Mouse (Mus musculus) cerebellum, postnatal 10 days (tissue): ENCODE data around the gene Lrrc4c.

Source experiments
- DNase-seq, 2 experiments: peaks; one replicate each; pipeline ENCODE4 v3.0.0; 2021; ENCODE audit warnings: mixed read lengths in 2 of 2

Gene Lrrc4c

DNA sequence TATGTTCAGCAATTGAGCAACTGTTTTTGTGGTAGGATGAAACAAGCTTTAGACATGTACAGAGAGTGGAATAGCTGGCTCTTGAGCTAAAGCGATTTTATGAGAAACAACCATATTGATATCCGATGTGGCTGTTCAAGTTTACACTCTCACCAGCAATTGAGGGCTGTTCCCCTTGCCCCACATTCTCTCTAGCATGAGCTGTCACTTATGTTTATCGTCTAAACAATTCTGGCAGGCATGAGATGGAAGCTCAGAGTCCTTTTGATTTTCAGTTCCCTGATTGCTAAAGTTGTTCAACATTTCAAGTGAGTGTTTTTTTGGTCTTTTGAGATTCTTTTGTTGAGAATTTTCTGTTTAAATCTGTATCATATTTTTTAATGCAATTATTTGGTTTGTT, 976.2 kb downstream of the Lrrc4c start:
- DNase-seq, result no peak

GRCm38 (mm10) chr2:97299704-97300103, 981.7 kb downstream of the Lrrc4c start:
- DNase-seq, result peak; percentile 90 to 91

GRCm38 (mm10) chr2:97318008-97318407, 1000.0 kb downstream of the Lrrc4c start:
- DNase-seq, result no peak

DNA sequence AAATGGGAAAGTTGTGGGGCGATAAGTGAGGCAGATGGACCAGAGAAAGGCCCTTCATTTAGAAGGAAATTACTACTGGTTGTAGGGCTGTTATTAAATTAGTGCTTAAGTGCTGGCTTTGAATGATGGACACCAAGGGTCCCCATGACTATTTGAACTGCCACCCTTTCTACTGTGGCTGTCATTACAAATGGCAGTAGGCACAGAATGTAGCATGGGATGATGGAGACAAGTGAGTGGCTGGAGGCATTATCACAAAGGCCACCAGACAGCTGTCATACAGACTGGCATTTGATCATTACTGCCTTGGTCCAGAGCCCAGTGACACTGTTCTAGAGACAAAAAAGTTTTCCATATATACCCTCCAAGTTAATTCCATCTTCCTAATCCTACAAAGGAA, 1000.6 kb downstream of the Lrrc4c start:
- no peak for DNase-seq

GRCm38 (mm10) chr2:97332084-97332682, 1014.2 kb downstream of the Lrrc4c start:
- no peak for DNase-seq

- no peak for DNase-seq
These were observed 1021.7 kb downstream of the Lrrc4c start for GRCm38 (mm10) chr2:97339627-97340026.

GRCm38 (mm10) chr2:97361235-97361634, 1043.3 kb downstream of the Lrrc4c start:
- DNase-seq, result no peak

GRCm38 (mm10) chr2:97369978-97370377, 1052.0 kb downstream of the Lrrc4c start:
- DNase-seq, result no peak

GRCm38 (mm10) chr2:97391437-97391836, 1073.5 kb downstream of the Lrrc4c start:
- no peak for DNase-seq

DNA sequence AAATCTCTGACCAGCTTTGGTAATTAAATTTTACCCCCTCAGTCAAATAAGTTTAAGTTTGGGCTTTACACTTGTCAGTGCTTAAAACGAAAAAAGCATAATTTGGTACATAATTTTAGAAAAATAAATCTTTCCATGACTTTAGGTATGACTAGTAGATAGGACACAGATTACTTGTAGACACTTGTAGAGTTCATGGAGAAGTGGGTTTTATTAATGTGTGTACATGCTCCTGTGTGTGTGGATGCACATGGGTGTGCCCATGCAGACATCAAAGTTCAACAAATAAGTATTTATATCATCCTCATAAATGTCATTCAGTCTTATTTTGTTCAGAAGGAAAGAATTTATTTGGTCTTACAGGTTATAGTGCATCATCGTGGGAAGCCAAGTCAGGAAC, 1073.9 kb downstream of the Lrrc4c start:
- no peak for DNase-seq

DNA sequence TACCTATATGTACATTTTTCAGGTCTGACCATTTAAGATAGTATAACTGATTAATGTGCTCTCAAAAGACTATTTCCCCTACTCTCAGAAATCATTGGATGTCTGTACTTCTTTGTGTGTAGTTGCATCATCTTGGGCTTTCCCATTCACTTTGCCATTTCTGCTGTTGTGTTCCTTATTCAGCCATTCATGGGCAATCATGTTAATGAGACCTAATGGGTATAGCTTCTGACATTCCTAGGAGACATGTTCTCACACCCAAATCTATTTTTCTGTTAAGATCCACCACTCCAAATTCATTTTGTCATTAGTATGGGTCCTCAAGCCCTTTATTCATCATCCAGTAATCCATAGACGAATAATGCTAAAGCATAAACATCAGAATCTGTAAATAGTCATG, 1095.1 kb downstream of the Lrrc4c start:
- no peak for DNase-seq

DNA sequence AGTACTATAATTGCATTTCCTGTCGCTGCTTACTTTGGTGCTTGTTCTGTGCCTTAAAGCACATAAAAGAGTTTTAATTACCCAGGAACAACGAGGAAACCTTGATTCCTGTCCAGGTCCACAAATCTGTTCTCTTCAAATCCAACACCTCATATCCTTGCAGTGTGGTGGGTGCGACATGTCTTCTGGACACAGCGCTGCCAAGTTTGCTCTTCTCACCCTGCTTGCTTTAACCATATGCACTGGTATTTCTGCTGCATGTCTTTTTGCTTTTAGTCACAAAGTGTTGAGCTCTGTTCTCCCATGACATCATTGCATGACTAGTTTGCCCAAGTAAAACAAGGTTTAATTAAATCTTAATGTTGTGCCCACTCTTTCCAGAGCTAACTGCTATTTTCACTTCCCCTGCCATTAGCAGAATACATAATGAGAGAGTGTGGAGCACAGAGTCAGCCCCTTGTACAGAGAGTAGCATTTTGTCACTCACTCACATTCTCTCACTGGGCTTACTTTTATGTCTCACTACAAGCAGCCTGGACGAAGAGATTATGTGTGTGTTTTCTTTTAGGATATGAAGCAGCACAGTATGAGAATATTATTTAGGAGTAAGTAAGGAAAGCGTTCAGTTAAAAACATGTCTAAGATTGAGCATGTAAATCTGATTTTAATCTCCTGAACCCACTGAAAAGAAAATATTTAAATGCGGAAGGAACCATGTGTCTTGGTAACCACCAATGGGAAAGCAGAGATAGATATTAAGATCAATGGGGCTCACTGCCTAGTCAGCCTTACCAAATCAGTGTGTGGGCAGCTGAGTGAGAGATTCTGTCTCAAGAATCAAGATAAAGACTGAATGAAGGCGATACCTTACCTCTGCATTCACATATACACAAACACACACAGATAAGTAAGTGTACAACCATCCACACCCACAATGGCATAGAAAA, 1096.7 kb downstream of the Lrrc4c start:
- peak in 1 of 2 experiments; percentile 2 for DNase-seq

DNA sequence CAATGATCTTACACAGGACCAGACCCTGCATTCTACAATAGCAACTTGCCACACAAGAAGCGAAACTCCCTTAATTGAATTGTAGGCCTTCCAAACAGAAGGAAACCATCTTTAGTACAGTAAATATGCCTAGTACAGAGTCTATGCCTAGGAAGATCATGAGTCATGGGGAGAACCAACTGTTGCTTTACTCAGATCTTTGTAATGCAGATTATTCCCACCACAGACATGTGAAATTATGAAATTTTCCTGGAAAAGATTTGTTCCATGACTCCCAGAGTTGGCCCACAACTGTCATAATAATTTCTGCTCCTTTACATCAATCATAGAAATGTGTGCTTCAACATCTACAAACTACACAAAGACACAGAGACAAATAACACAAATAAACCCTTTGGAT, 1116.2 kb downstream of the Lrrc4c start:
- no peak for DNase-seq

- DNase-seq, result no peak
These were observed 1117.6 kb downstream of the Lrrc4c start for GRCm38 (mm10) chr2:97435616-97436015.

DNA sequence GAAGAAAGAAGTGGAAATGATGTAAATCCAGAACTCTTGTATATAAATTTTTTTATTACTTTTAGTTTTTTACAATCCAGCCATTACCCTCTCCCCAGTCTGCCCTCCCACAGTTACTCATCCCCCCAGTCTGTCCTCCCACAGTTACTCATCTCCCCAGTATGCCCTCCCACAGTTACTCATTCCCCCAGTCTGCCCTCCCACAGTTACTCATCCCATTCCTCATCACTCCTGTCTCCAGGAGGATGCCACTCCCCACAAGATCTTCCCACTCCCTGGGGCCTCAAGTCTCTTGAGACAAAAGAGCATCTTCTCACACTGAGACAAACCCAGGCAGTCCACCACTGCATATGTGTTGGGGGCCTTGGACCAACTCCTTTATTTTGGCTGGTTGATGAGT, 1119.8 kb downstream of the Lrrc4c start:
- no peak for DNase-seq

DNA sequence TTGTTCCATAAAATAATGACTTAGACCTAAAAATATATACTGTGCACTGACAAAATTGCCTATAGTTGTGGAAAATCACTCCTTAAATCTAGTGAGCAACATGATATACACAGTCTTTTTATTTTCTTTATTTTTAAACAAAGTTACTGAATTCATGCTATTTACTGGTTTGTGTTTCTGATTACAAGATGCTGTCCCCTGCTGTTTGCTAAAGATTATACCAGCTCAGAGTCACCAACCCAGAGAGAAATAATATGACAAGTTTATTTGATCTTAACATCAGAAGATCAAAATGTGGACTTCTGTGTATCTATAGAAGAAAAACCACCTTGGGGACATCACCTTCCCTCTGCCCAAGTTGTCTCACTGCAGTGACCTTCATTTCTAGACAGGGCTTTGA, 1145.6 kb downstream of the Lrrc4c start:
- no peak for DNase-seq

- peak; percentile 95 to 97 for DNase-seq
These were observed 1148.3 kb downstream of the Lrrc4c start for GRCm38 (mm10) chr2:97466243-97466793.

DNA sequence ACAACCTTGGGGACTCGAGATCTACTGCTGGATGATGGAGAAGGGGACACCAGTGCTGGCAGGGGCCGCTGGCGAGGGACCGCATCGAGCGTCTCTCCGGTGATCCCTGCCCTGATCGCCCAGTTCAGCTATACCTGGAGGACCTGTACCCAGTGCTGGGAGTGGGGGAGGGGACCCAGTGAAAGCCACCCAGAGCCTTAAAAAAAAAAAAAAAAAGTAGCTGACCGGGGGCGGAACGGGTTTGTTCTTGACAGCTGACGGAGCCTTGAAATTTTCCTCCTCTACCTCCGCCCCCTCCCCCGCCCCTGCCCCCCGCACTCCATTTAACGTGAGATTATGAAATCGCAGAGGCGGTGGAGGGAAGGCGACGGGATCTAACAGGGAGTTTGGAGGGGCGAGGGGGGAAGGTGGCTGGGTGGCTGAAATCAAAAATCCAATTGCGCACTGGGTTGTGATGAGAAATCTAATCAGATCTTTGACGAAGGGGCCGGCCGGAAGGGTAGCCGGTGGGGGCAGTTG, 1149.1 kb downstream of the Lrrc4c start:
- peak; percentile 79 to 82 for DNase-seq

GRCm38 (mm10) chr2:97467664-97468063, 1149.7 kb downstream of the Lrrc4c start:
- no peak for DNase-seq

DNA sequence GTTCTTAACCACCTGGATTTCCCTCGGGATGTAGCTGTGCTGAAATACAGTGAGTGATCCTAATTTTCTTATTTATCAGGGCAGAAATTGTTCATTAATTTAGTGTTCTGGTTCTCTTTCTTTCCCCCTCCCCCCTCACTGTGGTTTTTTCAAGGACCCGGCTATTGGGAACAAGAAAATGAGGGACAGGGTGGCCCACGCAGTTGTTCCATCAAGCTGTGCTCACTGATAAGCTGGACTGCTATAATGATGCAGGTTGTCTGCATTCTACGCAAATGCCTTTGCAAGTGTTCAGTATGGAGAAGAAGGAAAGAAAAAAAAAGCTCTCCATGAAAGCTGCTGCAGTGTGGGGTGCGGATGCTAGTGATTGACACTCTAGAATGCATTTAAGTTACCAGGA, 1150.4 kb downstream of the Lrrc4c start:
- DNase-seq, result peak in 1 of 2 experiments; percentile 28

GRCm38 (mm10) chr2:97469396-97469795, 1151.4 kb downstream of the Lrrc4c start:
- DNase-seq, result no peak

DNA sequence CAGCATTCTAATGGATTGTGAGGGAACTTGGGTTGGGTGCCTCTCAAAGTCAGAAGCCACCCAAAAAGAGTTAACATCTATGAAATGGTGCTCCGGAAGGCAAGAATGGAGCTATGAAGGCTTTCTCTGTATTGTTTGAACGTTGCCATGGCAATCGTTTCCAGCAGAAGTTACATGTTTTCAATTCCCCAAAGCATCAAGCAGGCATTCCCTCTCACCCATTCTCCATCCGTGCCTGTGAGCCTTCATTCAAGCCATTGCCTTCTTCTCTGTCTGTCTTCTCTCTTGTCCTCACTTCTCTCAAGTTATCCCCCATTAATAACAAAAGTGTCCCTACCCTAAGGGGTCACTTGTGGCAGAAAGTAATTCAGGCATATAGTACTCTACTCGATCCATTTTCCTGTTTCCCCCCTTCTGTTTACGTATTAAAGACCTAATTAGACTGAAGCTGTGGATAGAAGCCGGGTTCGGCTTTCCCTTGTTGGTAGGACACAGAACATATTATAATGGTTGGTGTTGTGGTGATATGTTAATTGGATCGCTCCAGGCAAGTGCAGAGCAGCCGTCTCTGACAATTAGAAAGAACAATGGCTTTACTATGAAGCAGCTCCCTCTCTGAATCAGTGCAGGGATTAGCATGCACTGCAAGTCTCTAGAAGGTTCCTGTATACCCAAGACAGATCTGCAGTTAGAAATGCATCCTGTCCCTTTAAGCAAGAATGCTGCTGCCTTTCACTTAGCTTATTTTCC, 1160.4 kb downstream of the Lrrc4c start:
- peak in 1 of 2 experiments; percentile 6 for DNase-seq

- DNase-seq, result peak; percentile 82 to 85
These were observed 1160.9 kb downstream of the Lrrc4c start for GRCm38 (mm10) chr2:97478925-97479298.
